Mouse (Mus musculus) left cerebral cortex, adult 18-20 months (tissue): ENCODE data around the gene Ppp1r15a. TPM values are rescaled to one million over a fixed set of nuclear protein-coding genes. Genes with fewer than 3 reads are reported as not detected.
"Not testable (repeated sequence)": the region's sequence is repeated elsewhere in the genome, so short reads cannot be mapped to it uniquely, and the experiment has no call there.

Experiments used
- DNase-seq, 2 experiments: peaks; one replicate each; pipeline ENCODE4 v3.0.0; 2021 to 2022; ENCODE audit warnings: low spot score in 2 of 2, mixed read lengths in 1 of 2
- total RNA-seq, 2 experiments: library from RNA; stranded (reverse); gene quantifications; 2 replicates each; pipeline ENCODE4 v1.2.3; 2021

Ppp1r15a gene
- total RNA-seq, 2 experiments from 2014 or later = 23.1 to 25.9 TPM

GRCm38 (mm10) chr7:45520605-45521004, 5.5 kb downstream of the Ppp1r15a start:
- DNase-seq = no peak

GRCm38 (mm10) chr7:45519345-45520120, 6.5 kb downstream of the Ppp1r15a start:
- no peak for DNase-seq

- DNase-seq = no peak
These were observed 7.5 kb downstream of the Ppp1r15a start for GRCm38 (mm10) chr7:45518618-45519017.

- DNase-seq = not testable (repeated sequence)
These were observed 9.2 kb downstream of the Ppp1r15a start for GRCm38 (mm10) chr7:45516846-45517245.

DNA sequence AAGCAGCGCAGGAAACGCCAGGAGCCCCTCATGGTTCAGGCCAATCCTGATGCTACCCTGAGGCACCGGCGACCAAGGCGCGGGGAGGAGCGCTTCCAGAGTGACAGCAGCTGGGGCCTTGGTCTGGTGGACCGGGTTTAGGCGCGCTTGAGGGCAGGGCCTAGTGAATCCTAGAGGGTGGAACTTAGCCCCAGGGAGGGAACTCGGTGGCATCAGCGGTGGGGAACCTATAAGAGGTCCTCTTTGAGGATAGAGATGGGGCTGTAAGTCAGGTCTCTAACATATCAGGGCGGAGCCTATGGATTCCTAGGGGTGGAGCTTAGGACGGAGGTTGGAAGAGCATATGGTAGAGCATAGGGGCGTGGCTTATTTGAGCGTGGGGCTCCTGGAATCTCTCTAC, 10.6 kb downstream of the Ppp1r15a start:
- DNase-seq = no peak

DNA sequence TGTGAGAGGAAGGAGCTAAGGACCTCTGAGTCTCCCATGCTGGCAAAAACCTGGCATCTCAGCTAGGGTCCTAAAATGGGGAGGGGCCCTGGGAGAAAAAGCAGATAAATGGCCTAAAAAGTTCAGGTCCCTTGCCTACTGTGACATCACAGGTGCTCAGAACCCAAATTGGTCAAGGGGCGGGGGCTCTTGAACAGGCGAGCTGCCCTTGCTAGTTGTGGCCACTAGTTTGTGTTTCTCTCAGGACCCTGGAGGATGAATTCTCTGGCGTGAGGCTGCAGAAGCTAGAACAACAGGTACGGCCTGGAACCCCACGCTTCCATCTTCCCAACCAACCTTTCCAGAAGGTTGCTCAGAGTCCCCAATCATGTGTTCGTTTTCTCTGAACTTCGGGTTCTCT, 11.7 kb downstream of the Ppp1r15a start:
- no peak for DNase-seq

DNA sequence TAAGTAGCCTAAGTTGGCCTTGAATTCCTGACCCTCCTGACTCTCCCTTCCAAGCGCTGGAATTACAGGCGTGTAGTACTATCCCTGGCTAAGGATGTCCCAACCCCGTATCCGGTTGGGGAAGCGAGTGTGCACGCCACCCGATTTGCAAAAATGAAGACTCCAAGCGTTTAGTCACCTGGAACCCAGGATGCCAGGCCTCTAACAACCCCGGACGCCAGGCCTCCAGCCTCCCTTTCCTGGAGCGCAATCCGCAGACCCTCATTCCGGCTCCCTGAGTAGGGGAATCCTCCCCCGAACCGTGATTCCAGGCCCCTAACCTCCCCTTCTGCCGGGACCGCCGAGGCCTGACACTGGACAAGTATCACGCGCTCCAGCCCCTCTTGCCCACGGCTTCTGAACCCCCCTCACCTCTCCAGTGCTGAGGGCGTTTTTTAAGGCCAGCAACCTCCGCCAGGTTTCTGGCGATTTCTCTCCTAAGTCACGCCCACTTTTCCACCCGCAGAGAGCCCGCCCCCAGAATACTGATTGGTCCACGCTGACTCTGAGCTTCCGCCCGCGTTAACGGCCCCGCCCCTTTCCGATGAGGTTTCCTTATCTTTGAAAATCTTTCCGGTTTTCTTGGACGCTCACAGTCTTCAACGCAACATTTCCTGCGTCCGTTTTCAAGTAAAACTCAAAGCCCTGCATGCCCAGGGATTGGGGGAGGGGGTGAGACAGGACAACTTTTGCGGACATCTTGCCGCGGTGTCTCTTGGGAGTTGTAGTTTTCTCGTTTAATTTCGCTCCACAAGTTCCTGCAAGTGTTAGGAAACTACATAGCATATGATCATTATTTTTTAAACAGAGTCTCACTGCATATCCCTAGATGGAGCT, 15.9 kb downstream of the Ppp1r15a start, which contains the start of gene Nucb1:
Gene Nucb1 (minus strand): TSS at position 495 of the 876 bp plus-strand sequence.
- peak; percentile 88 to 91 for DNase-seq

GRCm38 (mm10) chr7:45509181-45509882, 16.7 kb downstream of the Ppp1r15a start:
- no peak for DNase-seq

DNA sequence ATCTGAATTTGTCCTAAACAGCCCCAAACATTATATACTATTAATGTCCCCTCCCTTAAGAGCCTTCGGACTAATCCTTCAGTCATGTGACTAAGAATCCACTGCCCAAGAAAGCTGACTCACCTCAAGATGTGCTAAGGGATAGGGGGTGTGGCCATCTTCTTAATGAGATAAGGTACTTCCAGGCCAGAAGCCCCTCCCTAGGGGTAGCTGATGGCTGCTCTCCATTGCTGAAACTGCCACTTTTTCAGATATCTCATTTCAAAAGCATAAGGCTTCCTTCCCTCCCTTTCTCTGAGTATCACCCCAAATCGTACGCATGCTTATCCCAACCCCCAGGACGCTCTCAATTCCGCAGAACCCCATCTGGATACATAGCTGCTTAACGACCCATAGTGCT, 17.5 kb downstream of the Ppp1r15a start:
- no peak for DNase-seq

- DNase-seq = no peak
These were observed 18.5 kb downstream of the Ppp1r15a start for GRCm38 (mm10) chr7:45507583-45507982.

GRCm38 (mm10) chr7:45498427-45498826, 27.6 kb downstream of the Ppp1r15a start:
- no peak for DNase-seq

- no peak for DNase-seq
These were observed 31.5 kb downstream of the Ppp1r15a start for GRCm38 (mm10) chr7:45494548-45494947.

DNA sequence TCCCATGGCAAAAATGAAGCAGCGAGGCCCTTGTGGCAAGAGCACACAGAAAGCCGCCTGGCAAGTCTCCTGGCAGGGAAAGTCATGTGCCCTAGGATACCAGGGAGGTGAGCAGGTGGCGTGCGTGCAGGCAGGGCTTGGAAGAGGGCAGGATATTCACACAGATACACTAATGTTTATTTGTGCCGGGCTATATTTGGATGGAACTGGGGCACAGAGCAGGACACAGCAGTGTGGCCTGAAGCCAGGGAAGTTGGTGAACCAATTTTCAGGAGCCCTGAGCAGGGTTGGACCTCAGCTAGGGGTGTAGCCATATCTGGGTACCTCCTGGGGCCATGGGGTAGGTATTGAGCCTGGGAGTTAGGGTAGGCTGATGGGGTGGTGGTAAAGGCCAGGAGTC, 33.1 kb downstream of the Ppp1r15a start:
- no peak for DNase-seq

GRCm38 (mm10) chr7:45492225-45492844, 33.7 kb downstream of the Ppp1r15a start:
- no peak for DNase-seq

DNA sequence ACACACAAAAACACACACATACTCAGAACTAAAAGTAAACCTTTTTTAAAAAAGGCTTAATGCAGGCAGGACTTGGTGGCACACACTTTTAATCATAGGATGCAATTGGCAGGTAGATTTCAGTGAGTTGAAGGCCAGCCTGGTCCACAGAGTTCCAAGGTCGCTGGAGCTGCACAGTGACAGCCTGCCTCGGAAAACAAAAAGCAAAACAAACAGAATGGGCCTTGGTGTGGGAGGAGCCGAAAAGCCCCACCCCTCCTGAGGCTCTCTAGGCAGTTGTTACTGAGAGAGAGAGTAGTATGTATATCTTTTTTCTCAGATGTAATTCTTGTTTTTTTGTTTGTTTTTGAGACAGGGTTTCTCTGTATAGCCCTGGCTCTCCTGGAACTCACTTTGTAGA, 34.8 kb downstream of the Ppp1r15a start:
- DNase-seq = no peak

GRCm38 (mm10) chr7:45490822-45491221, 35.2 kb downstream of the Ppp1r15a start:
- DNase-seq = peak; percentile 24 to 30

- no peak for DNase-seq
These were observed 36.5 kb downstream of the Ppp1r15a start for GRCm38 (mm10) chr7:45489578-45489977.

- peak; percentile 47 to 49 for DNase-seq
These were observed 37.5 kb downstream of the Ppp1r15a start, which contains the start of gene Dhdh for GRCm38 (mm10) chr7:45488293-45489204. Dhdh (minus strand) TSS chr7:45488805.

DNA sequence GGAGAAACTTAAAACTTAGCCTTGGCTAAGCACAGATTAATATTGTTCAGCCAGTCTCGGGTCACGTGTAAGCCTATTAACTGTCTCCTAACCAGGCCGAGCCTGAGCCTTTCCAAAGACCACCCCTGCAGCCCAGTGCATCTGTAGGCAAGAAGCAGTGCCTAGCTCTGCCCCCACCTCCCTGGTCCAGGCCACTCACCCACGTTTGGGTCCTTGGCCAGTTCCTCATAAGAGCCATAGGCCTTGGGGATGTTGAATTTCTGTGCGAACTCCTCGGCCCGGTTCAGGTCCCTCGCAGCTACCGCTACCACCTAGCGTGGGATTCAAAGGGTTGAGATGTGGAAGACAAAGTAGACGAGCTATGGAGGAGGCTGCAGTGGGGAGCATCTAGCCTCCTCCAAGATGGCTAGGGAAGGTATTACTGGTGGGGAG, 38.2 kb downstream of the Ppp1r15a start:
- no peak for DNase-seq
